Mouse (Mus musculus) testis, adult 2 months (tissue): Measurements from ENCODE around the gene Creb3l4.

Source experiments
- CTCF ChIP-seq: fragments of 200-500 bp; IDR thresholded peaks from 2 replicates; pipeline ENCODE4 v1.5.1; 2012; ENCODE audit warnings: low read depth, mild to moderate bottlenecking, inconsistent platforms, low read length, moderate library complexity; ENCODE audit not compliant: control insufficient read depth, insufficient read depth, insufficient replicate concordance
- POLR2A ChIP-seq: fragments of 200-500 bp; IDR thresholded peaks from 2 replicates; pipeline ENCODE4 v1.6.1; 2012; ENCODE audit warnings: low read depth, mild to moderate bottlenecking, inconsistent platforms, low read length, moderate library complexity; ENCODE audit not compliant: control insufficient read depth

DNA sequence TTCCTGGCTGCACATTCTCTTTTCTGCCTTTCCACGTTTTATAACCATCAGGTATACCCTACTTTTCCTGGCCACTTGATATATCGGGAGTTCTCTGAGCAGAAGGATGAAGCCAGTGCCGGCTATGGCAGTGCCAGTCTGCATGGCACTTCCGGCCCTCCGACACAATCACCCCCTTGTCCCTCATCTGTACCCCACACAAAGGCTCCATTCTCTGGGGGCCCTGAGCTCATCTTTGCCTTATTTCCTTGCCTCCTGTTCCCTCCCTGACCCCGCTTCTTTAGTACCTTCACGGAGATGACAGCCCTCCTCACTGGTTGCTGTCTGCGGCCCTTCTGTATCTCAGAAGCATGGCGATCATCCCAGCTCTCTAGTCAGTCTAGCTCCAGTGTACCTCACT, 37.4 kb upstream of the Creb3l4 start:
- TF ChIP-seq POLR2A (no peak), CTCF (no peak)
